Mouse (Mus musculus) hematopoietic multipotent progenitor cell, adult 10-12 weeks (in vitro differentiated cells): ENCODE data around the gene Rai1. TPM values are rescaled to one million over a fixed set of nuclear protein-coding genes. Genes with fewer than 3 reads are reported as not detected.

Experiments
- polyA plus RNA-seq: library from polyadenylated mRNA; stranded (reverse); fragments of >175 nt; gene quantifications from 2 replicates; pipeline ENCODE4 v1.2.3, GENCODE M21; 2012; ENCODE audit warnings: low replicate concordance

Gene Rai1
- polyA plus RNA-seq = 80.1 and 103 TPM in 2 replicates

GRCm38 (mm10) chr11:60104810-60105592, at the start of gene Rai1:
Gene Rai1 (plus strand): TSS chr11:60105013.

GRCm38 (mm10) chr11:60222469-60223236, 117.8 kb downstream of the Rai1 start, which contains the start of gene Srebf1:
Gene Srebf1 (minus strand): TSS chr11:60222581.

Other genes with a start within 250 kb of the Rai1 start
- 18.5 and 30.9 TPM in 2 replicates for gene Med9, start 156.8 kb upstream of the Rai1 start, polyA plus RNA-seq
- 0.07 and 0.11 TPM in 2 replicates for gene Rasd1, start 140.1 kb upstream of the Rai1 start, polyA plus RNA-seq
- 0.73 and 3.8 TPM in 2 replicates for gene Pemt, start 58.5 kb upstream of the Rai1 start, polyA plus RNA-seq
- 182 and 281 TPM in 2 replicates for gene Srebf1, start 117.6 kb downstream of the Rai1 start, polyA plus RNA-seq
- 23.5 and 40.8 TPM in 2 replicates for gene Tom1l2, start 247.9 kb downstream of the Rai1 start, polyA plus RNA-seq
- gene Drc3, start 248.3 kb downstream of the Rai1 start, polyA plus RNA-seq = not detected in 2 replicates